In the genomic region with DNA sequence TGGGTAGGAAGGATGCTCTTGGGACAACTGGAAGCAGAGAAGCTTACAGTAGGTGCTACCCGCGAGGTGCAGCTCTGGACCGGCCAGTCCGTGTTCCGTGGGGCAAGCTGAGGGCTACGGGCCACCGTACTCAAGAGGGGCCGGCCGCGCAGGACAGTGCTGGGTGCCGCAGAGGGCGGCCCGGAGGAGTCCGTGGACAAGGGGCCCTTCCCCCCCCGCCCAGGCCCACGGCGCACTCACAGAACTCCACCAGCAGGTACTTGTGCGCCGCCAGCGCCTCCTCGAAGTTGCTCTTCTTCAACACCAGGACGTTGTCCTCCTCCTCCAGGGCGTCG, we compare ENCODE assay signal across 9 mouse cellular contexts. TPM values are rescaled to one million over a fixed set of nuclear protein-coding genes. Genes with fewer than 3 reads are reported as not detected.
DNase-seq lines count a peak whose midpoint lies in the region; ATAC-seq lines count a peak whose summit lies in the region.
"Had no signal": no experiment of that assay in that cellular context is flagged by ENCODE, and none has a peak within 500 bp of the region (broad histone marks: within the 10 kb centered on the region; RNA-seq: fewer than 3 reads in every experiment).

No protein-coding gene starts in this region.

- H3K27ac ChIP-seq in heart, embryonic 11.5 days (ENCODE audit: low read depth, low read length): peak overlapping the region; percentile 96
- H3K27ac ChIP-seq in forebrain, embryonic 13.5 days: peak overlapping the region; percentile 86
- peak overlapping the region; percentile 88 for H3K27ac ChIP-seq in liver, embryonic 16.5 days (ENCODE audit: low read length)

- ATAC-seq in heart, embryonic 11.5 days (replicated peaks; ENCODE audit: insufficient number of reproducible peaks, low FRiP score, low TSS enrichment): peak; percentile 31
- peak; percentile 9 for ATAC-seq in CD4-positive, CD25-positive, alpha-beta regulatory T cell, adult 4 months
- ATAC-seq in forebrain, embryonic 13.5 days: peak; percentile 17
- peak; percentile 1 for ATAC-seq in liver, embryonic 16.5 days (ENCODE audit: low read depth)
- no peak for ATAC-seq in granulocyte monocyte progenitor cell, adult 5-6 weeks (replicated peaks; ENCODE audit: poor library complexity, severe bottlenecking)

- H3K4me1 ChIP-seq in heart, embryonic 11.5 days (ENCODE audit: control insufficient read depth, insufficient read depth, low read length): peaks cover 16% of the 10 kb centered on the region
- peaks cover 23% of the 10 kb centered on the region for H3K4me1 ChIP-seq in forebrain, embryonic 13.5 days
- H3K4me1 ChIP-seq in liver, embryonic 16.5 days (ENCODE audit: control insufficient read depth, low read depth, low read length): peaks cover 32% of the 10 kb centered on the region

- peak overlapping the region; percentile 86 for H3K4me2 ChIP-seq in heart, embryonic 11.5 days
- peak overlapping the region; percentile 87 for H3K4me2 ChIP-seq in forebrain, embryonic 13.5 days
- peak overlapping the region; percentile 96 for H3K4me2 ChIP-seq in liver, embryonic 16.5 days (ENCODE audit: low read depth, low read length)

- H3K4me3 ChIP-seq in heart, embryonic 11.5 days (ENCODE audit: low read depth, low read length): peak overlapping the region; percentile 98
- peak overlapping the region; percentile 80 for H3K4me3 ChIP-seq in forebrain, embryonic 13.5 days
- peak overlapping the region; percentile 97 for H3K4me3 ChIP-seq in liver, embryonic 16.5 days (ENCODE audit: low read depth, low read length)

- 0% methylated on average over 20 of the region's 24 CpGs for WGBS in heart, embryonic 11.5 days (ENCODE audit: insufficient replicate concordance)
- 0% methylated on average over 20 of the region's 24 CpGs for WGBS in forebrain, embryonic 13.5 days
- under 1% methylated on average over 24 of the region's 24 CpGs for WGBS in liver, embryonic 16.5 days (ENCODE audit: insufficient replicate concordance)

- no peak for DNase-seq in heart, postnatal 4 days
- no peak for DNase-seq in gastrocnemius, postnatal 4 days (ENCODE audit: low spot score in 2 of 2)
- DNase-seq in right cerebral cortex, postnatal 4 days: no peak

- peaks cover 28% of the 10 kb centered on the region for H3K36me3 ChIP-seq in heart, embryonic 11.5 days (ENCODE audit: control insufficient read depth, insufficient read depth, low read length)
- peaks cover 45% of the 10 kb centered on the region for H3K36me3 ChIP-seq in forebrain, embryonic 13.5 days (ENCODE audit: poor library complexity, severe bottlenecking)
- peaks cover 28% of the 10 kb centered on the region for H3K36me3 ChIP-seq in liver, embryonic 16.5 days (ENCODE audit: control insufficient read depth, insufficient read depth)

- H3K9ac ChIP-seq in heart, embryonic 11.5 days (ENCODE audit: low read depth, low read length): peak overlapping the region; percentile 92
- H3K9ac ChIP-seq in forebrain, embryonic 13.5 days: peak overlapping the region; percentile 84
- H3K9ac ChIP-seq in liver, embryonic 16.5 days (ENCODE audit: low read depth, low read length): peak overlapping the region; percentile 95

- no peaks in the 10 kb centered on the region for H3K9me3 ChIP-seq in heart, embryonic 11.5 days (replicated peaks; ENCODE audit: control insufficient read depth, low read length)
- H3K9me3 ChIP-seq in forebrain, embryonic 13.5 days (replicated peaks): no peaks in the 10 kb centered on the region
- H3K9me3 ChIP-seq in liver, embryonic 16.5 days (replicated peaks; ENCODE audit: control insufficient read depth, low read length): no peaks in the 10 kb centered on the region

- no peaks in the 10 kb centered on the region for H3K27me3 ChIP-seq in heart, embryonic 11.5 days (ENCODE audit: control insufficient read depth, insufficient read depth, low read length)
- no peaks in the 10 kb centered on the region for H3K27me3 ChIP-seq in forebrain, embryonic 13.5 days
- H3K27me3 ChIP-seq in liver, embryonic 16.5 days (ENCODE audit: control insufficient read depth, insufficient read depth, low read depth, low read length): no peaks in the 10 kb centered on the region

RNA-seq across cellular contexts. Expression of gene P4hb, which starts 0.7 kb away (rescaled TPM):
- 506 and 569 TPM in 2 replicates for polyA plus RNA-seq in heart, embryonic 11.5 days (2014; fragmentation: Nextera tagmentation; extraction: Ambion mirVana)
- 100 to 1,000 TPM; 353 to 365 TPM for total RNA-seq in heart, postnatal 4 days (2021)
- 100 to 1,000 TPM; 162 to 169 TPM for polyA plus RNA-seq in CD4-positive, CD25-positive, alpha-beta regulatory T cell, adult 4 months (2017; shearing (Covaris generic))
- 253 and 286 TPM in 2 replicates for polyA plus RNA-seq in forebrain, embryonic 13.5 days (2015; fragmentation: Nextera tagmentation; extraction: Ambion mirVana)
- polyA plus RNA-seq in liver, embryonic 16.5 days (2015; fragmentation: Nextera tagmentation; extraction: Ambion mirVana): 793 and 897 TPM in 2 replicates
- 100 to 1,000 TPM; 527 to 538 TPM for total RNA-seq in gastrocnemius, postnatal 4 days (2021)
- 864 and 921 TPM in 2 replicates for total RNA-seq in granulocyte monocyte progenitor cell, adult 5-6 weeks (2014; fragmentation: Nextera tagmentation)
- total RNA-seq in granulocyte monocyte progenitor cell, adult 5-6 weeks (2017): 1,372 and 1,702 TPM in 2 replicates

RNA-seq across cellular contexts. Expression of gene Arhgdia, which starts 9.0 kb away (rescaled TPM):
- 468 and 477 TPM in 2 replicates for polyA plus RNA-seq in heart, embryonic 11.5 days (2014; fragmentation: Nextera tagmentation; extraction: Ambion mirVana)
- total RNA-seq in heart, postnatal 4 days (2021): 100 to 1,000 TPM; 296 to 308 TPM
- polyA plus RNA-seq in CD4-positive, CD25-positive, alpha-beta regulatory T cell, adult 4 months (2017; shearing (Covaris generic)): 100 to 1,000 TPM; 554 to 866 TPM
- 462 and 508 TPM in 2 replicates for polyA plus RNA-seq in forebrain, embryonic 13.5 days (2015; fragmentation: Nextera tagmentation; extraction: Ambion mirVana)
- 201 and 205 TPM in 2 replicates for polyA plus RNA-seq in liver, embryonic 16.5 days (2015; fragmentation: Nextera tagmentation; extraction: Ambion mirVana)
- total RNA-seq in gastrocnemius, postnatal 4 days (2021): 100 to 1,000 TPM; 278 to 300 TPM
- total RNA-seq in granulocyte monocyte progenitor cell, adult 5-6 weeks (2014; fragmentation: Nextera tagmentation): 514 and 552 TPM in 2 replicates
- total RNA-seq in granulocyte monocyte progenitor cell, adult 5-6 weeks (2017): 163 and 168 TPM in 2 replicates

RNA-seq across cellular contexts. Expression of gene Ppp1r27, which starts 21.5 kb away (rescaled TPM):
- polyA plus RNA-seq in heart, embryonic 11.5 days (2014; fragmentation: Nextera tagmentation; extraction: Ambion mirVana): not detected in 2 replicates
- under 1 TPM in 1 of 2 experiments, not detected in 1; 0.83 TPM for total RNA-seq in heart, postnatal 4 days (2021)
- not detected for polyA plus RNA-seq in CD4-positive, CD25-positive, alpha-beta regulatory T cell, adult 4 months (2017; shearing (Covaris generic))
- not detected in 2 replicates for polyA plus RNA-seq in forebrain, embryonic 13.5 days (2015; fragmentation: Nextera tagmentation; extraction: Ambion mirVana)
- 0.20 and 1.2 TPM in 2 replicates for polyA plus RNA-seq in liver, embryonic 16.5 days (2015; fragmentation: Nextera tagmentation; extraction: Ambion mirVana)
- 10 to 100 TPM; 80.7 to 99.3 TPM for total RNA-seq in gastrocnemius, postnatal 4 days (2021)
- not detected in 2 replicates for total RNA-seq in granulocyte monocyte progenitor cell, adult 5-6 weeks (2014; fragmentation: Nextera tagmentation)
- total RNA-seq in granulocyte monocyte progenitor cell, adult 5-6 weeks (2017): not detected in 2 replicates
- polyA plus RNA-seq: large intestine, adult 2 months had no signal

RNA-seq across cellular contexts. Expression of gene Mcrip1, which starts 22.9 kb away (rescaled TPM):
- polyA plus RNA-seq in heart, embryonic 11.5 days (2014; fragmentation: Nextera tagmentation; extraction: Ambion mirVana): 157 and 168 TPM in 2 replicates
- total RNA-seq in heart, postnatal 4 days (2021): 10 to 100 TPM; 76.5 to 82.6 TPM
- polyA plus RNA-seq in CD4-positive, CD25-positive, alpha-beta regulatory T cell, adult 4 months (2017; shearing (Covaris generic)): 100 to 1,000 TPM; 114 to 126 TPM
- polyA plus RNA-seq in forebrain, embryonic 13.5 days (2015; fragmentation: Nextera tagmentation; extraction: Ambion mirVana): 228 and 240 TPM in 2 replicates
- 38.5 and 39.1 TPM in 2 replicates for polyA plus RNA-seq in liver, embryonic 16.5 days (2015; fragmentation: Nextera tagmentation; extraction: Ambion mirVana)
- total RNA-seq in gastrocnemius, postnatal 4 days (2021): 10 to 100 TPM; 74.0 to 81.3 TPM
- 64.7 and 75.8 TPM in 2 replicates for total RNA-seq in granulocyte monocyte progenitor cell, adult 5-6 weeks (2014; fragmentation: Nextera tagmentation)
- total RNA-seq in granulocyte monocyte progenitor cell, adult 5-6 weeks (2017): 23.1 and 23.4 TPM in 2 replicates

RNA-seq across cellular contexts. Expression of gene Alyref, which starts 25.8 kb away (rescaled TPM):
- 333 and 334 TPM in 2 replicates for polyA plus RNA-seq in heart, embryonic 11.5 days (2014; fragmentation: Nextera tagmentation; extraction: Ambion mirVana)
- 100 to 1,000 TPM; 134 TPM for total RNA-seq in heart, postnatal 4 days (2021)
- polyA plus RNA-seq in CD4-positive, CD25-positive, alpha-beta regulatory T cell, adult 4 months (2017; shearing (Covaris generic)): 10 to 100 TPM in 1 of 2 experiments, 1 to 10 TPM in 1; 8.5 to 42.6 TPM
- polyA plus RNA-seq in forebrain, embryonic 13.5 days (2015; fragmentation: Nextera tagmentation; extraction: Ambion mirVana): 420 and 488 TPM in 2 replicates
- polyA plus RNA-seq in liver, embryonic 16.5 days (2015; fragmentation: Nextera tagmentation; extraction: Ambion mirVana): 52.4 and 87.2 TPM in 2 replicates
- total RNA-seq in gastrocnemius, postnatal 4 days (2021): 100 to 1,000 TPM; 112 to 113 TPM
- total RNA-seq in granulocyte monocyte progenitor cell, adult 5-6 weeks (2014; fragmentation: Nextera tagmentation): 161 and 171 TPM in 2 replicates
- total RNA-seq in granulocyte monocyte progenitor cell, adult 5-6 weeks (2017): 315 and 430 TPM in 2 replicates
